Mouse (Mus musculus) liver, embryonic 12.5 days (tissue): ENCODE data around the gene Olfr9. TPM values are rescaled to one million over a fixed set of nuclear protein-coding genes. Genes with fewer than 3 reads are reported as not detected.
"Not testable (repeated sequence)": the region's sequence is repeated elsewhere in the genome, so short reads cannot be mapped to it uniquely, and the experiment has no call there.

Source experiments
- ATAC-seq: fragments of 200-750 bp; cut with Nextera tagmentation; 2 replicates; pipeline ENCODE4 v1.8.0; 2017; ENCODE audit warnings: moderate number of reproducible peaks, mild to moderate bottlenecking, moderate library complexity
- H3K27ac ChIP-seq: fragments of 300-500 bp; sonication (generic); 2 replicates; pipeline ENCODE4 v1.5.1; 2016; ENCODE audit warnings: mild to moderate bottlenecking
- H3K27me3 ChIP-seq: fragments of 300-500 bp; sonication (generic); replicated peaks from 2 replicates; pipeline ENCODE4 v1.6.1; 2016; ENCODE audit warnings: mild to moderate bottlenecking, moderate library complexity
- H3K36me3 ChIP-seq: fragments of 300-500 bp; sonication (generic); 2 replicates; pipeline ENCODE4 v1.6.1; 2016; ENCODE audit warnings: mild to moderate bottlenecking, moderate library complexity
- H3K4me1 ChIP-seq: fragments of 300-500 bp; sonication (generic); 2 replicates; pipeline ENCODE4 v1.6.1; 2016
- H3K4me2 ChIP-seq: fragments of 300-500 bp; sonication (generic); 2 replicates; pipeline ENCODE4 v1.6.1; 2016; ENCODE audit warnings: mild to moderate bottlenecking, moderate library complexity
- H3K4me3 ChIP-seq: fragments of 300-500 bp; sonication (generic); 2 replicates; pipeline ENCODE4 v1.5.1; 2016; ENCODE audit warnings: mild to moderate bottlenecking, moderate library complexity
- H3K9ac ChIP-seq: fragments of 300-500 bp; sonication (generic); 2 replicates; pipeline ENCODE4 v1.6.1; 2016; ENCODE audit warnings: mild to moderate bottlenecking, moderate library complexity
- H3K9me3 ChIP-seq: fragments of 300-500 bp; sonication (generic); replicated peaks from 2 replicates; pipeline ENCODE4 v1.6.1; 2016; ENCODE audit warnings: mild to moderate bottlenecking, moderate library complexity
- WGBS: fragments of 180-500 bp; shearing (Covaris S2); methylation state at CpG from one replicate; pipeline ENCODE4 v1.1.7; 2016; ENCODE audit not compliant: insufficient replicate concordance; 5-methylcytosine and 5-hydroxymethylcytosine counted together
- polyA plus RNA-seq: library from polyadenylated mRNA; unstranded; fragments of >200 nt; fragmentation: Nextera tagmentation; extraction: Ambion mirVana; gene quantifications from 2 replicates; pipeline ENCODE4 v1.2.1, GENCODE M21; 2016

Olfr9 gene
- polyA plus RNA-seq, result not detected in 2 replicates

DNA sequence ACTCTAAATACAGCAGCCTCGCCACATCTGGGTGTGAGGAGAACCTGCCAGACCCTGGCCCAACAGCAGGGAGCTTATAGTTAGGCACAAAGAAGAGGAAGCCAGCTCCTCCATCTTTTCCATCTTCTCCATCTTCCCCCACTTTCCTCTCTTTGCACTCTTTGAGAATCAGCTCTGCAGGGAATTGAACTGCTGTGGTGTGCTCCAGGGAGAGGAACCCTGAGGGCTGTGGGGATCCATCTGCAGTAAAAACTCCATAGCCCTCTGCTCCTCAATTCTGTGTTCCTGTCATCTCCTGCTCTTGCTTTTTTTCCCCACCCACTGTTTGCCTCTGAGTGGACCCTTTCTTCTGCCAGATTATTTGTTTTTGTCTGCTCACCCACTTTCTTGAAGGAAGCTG, at the start of gene Olfr9:
Gene Olfr9, plus strand, starts transcription at position 301 of the 400 bp plus-strand sequence.
- H3K27ac ChIP-seq, H3K27me3 ChIP-seq, H3K9me3 ChIP-seq, H3K9ac ChIP-seq, ATAC-seq, H3K4me3 ChIP-seq, H3K36me3 ChIP-seq, H3K4me1 ChIP-seq, H3K4me2 ChIP-seq: not testable (repeated sequence)
- 50% methylated on average over 1 of the region's 1 CpGs for WGBS

DNA sequence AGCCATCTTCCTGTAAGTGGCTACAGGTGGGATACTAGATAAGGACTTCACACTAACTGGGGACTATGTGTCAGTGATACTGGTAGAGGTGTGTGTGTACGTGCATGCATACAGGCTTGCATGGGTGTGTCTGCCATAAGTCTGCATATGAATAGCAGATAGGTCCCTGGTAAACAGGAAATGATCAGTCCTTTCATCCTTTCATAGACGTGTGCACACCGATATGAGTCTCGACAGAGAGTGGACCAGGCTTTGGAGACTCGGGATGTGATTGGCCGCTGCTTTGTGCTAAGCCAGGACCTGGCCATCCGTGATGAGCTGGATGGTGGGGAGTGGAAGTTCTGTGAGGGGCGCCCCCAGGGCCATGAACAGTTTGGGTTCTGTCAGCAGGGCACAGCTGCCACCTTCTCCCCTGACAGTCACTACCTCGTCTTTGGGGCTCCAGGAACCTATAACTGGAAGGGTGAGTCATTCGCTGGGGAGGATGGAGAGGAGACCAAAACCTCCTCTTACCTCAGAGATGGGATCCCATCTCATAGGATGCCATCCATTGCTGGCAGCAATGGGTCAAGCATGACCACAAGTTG, 48.7 kb upstream of the Olfr9 start:
- no peak overlapping the region for H3K4me2 ChIP-seq
- no peak for ATAC-seq
- peaks cover 52% of the 10 kb centered on the region for H3K27me3 ChIP-seq
- no peaks in the 10 kb centered on the region for H3K36me3 ChIP-seq
- no peak overlapping the region for H3K4me3 ChIP-seq
- no peaks in the 10 kb centered on the region for H3K4me1 ChIP-seq
- WGBS, result 61% methylated on average over 10 of the region's 10 CpGs
- H3K9me3 ChIP-seq, result no peaks in the 10 kb centered on the region
- H3K9ac ChIP-seq, result no peak overlapping the region
- no peak overlapping the region for H3K27ac ChIP-seq

DNA sequence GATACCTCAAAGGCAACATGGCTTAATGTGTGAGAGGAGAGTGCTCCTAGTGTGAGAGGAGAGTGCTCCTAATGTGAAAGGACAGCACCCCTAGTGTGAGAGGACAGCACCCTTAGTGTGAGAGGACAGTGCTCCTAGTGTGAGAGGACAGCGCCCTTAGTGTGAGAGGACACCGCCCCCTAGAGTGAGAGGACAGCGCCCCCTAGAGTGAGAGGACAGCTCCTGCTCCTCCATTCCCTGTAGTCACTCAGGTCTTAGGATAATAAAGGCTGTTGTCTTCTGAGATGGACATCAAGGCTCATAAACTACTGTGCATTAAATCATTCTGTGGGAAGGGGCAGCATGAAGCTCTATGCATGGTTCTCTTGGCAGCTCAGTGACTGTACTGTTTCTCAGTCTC, 43.6 kb upstream of the Olfr9 start:
- peak; percentile 34; the same call in 1 of the 2 replicates for ATAC-seq
- 20% methylated on average over 3 of the region's 3 CpGs for WGBS
- Histone ChIP-seq H3K9ac (no peak overlapping the region), H3K4me2 (no peak overlapping the region), H3K27ac (no peak overlapping the region), H3K27me3 (peaks cover 45% of the 10 kb centered on the region), H3K4me3 (no peak overlapping the region), H3K9me3 (0 out of 2 replicates have a peak, but pooled peaks cover 3% of the 10 kb centered on the region), H3K4me1 (no peaks in the 10 kb centered on the region), H3K36me3 (no peaks in the 10 kb centered on the region)

DNA sequence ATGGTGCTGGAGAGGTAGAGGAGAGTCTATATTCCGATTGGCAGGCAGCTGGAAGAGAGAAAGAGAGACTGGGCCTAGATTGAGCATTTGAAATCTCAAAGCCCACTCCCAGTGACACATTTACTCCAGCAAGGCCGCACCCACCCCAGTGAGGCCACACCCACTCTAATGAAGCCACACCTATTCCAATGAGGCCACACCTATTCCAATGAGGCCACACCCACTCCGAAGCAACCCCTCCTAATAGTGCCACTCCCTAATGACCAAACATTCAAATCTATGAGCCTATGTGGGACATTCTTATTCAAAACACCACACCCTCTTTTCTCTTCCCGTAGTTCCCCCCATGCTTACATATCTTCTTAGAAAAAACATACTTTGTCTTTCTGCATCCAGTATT, 41.7 kb upstream of the Olfr9 start:
- peaks cover 39% of the 10 kb centered on the region for H3K27me3 ChIP-seq
- no peak overlapping the region for H3K4me3 ChIP-seq
- 71% methylated on average over 4 of the region's 4 CpGs for WGBS
- no peak overlapping the region for H3K9ac ChIP-seq
- H3K4me1 ChIP-seq, result no peaks in the 10 kb centered on the region
- no peaks in the 10 kb centered on the region for H3K36me3 ChIP-seq
- 0 out of 2 replicates have a peak, but pooled peaks cover 3% of the 10 kb centered on the region for H3K9me3 ChIP-seq
- ATAC-seq, result no peak
- no peak overlapping the region for H3K27ac ChIP-seq
- H3K4me2 ChIP-seq, result no peak overlapping the region

DNA sequence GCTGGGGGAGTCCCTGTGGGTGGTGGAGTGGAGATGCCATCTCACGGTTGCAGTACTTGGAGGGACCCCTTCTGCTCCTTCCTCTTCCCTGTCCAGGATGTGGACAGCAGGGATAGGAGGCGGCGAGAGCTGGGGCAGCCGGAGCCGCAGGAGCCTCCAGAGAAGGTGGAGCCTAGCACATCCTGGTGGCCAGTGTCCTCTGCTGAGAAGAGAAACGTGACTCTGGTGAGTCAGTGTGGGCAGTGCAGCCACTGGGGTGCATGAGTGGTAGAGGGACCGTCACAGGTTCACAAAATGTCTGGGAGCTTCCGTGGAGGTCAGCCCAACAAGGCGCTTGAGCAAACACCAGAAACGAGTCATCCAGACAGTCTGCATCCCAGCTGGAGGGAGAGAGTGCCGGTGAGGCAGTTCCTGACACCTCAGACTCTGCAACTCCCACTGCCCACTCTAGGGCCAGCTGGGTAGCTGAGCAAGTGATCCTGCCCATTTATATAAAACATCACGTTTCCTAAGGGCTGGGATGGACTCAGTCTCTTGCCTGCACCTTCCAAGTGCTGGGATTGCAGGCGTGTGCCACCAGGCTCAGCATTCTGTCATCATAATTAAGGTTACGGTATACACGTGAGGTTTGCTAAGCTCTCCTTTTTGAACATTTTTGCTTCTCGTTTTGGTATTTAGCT, 38.9 kb upstream of the Olfr9 start:
- WGBS, result 46% methylated on average over 16 of the region's 16 CpGs

DNA sequence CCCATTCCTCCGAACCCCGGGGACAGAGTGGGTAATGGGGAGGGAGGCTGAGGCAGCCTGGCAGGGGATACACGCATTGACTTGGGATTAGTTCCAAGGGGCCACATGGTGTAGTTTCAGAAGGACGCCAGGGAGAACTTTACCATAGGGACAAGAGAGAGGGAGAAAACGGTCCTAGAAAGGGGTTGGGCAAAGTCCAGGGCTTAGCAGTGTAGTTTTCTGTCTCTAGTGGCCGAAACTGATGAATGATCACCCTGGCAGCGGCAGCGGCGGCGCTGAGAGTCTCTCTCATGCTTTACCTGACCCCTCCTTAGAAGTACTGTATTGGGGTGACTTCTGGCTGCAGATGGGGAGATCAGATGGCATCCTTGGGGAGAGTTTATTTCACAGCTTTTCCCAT, 30.9 kb upstream of the Olfr9 start:
- no peak overlapping the region for H3K4me2 ChIP-seq
- H3K27me3 ChIP-seq, result peaks cover 42% of the 10 kb centered on the region
- no peak overlapping the region for H3K9ac ChIP-seq
- no peak for ATAC-seq
- no peaks in the 10 kb centered on the region for H3K4me1 ChIP-seq
- no peaks in the 10 kb centered on the region for H3K36me3 ChIP-seq
- H3K4me3 ChIP-seq, result no peak overlapping the region
- 64% methylated on average over 10 of the region's 10 CpGs for WGBS
- no peak overlapping the region for H3K27ac ChIP-seq
- no peaks in the 10 kb centered on the region for H3K9me3 ChIP-seq

More for the DNA sequence above, 38.9 kb upstream of the Olfr9 start:
- no peak overlapping the region for H3K4me2 ChIP-seq
- no peak for ATAC-seq
- no peak overlapping the region for H3K4me3 ChIP-seq
- no peak overlapping the region for H3K9ac ChIP-seq
- H3K4me1 ChIP-seq, result no peaks in the 10 kb centered on the region
- H3K36me3 ChIP-seq, result no peaks in the 10 kb centered on the region
- H3K27ac ChIP-seq, result no peak overlapping the region
- peaks cover 25% of the 10 kb centered on the region for H3K27me3 ChIP-seq
- H3K9me3 ChIP-seq, result 0 out of 2 replicates have a peak, but pooled peaks cover 3% of the 10 kb centered on the region

DNA sequence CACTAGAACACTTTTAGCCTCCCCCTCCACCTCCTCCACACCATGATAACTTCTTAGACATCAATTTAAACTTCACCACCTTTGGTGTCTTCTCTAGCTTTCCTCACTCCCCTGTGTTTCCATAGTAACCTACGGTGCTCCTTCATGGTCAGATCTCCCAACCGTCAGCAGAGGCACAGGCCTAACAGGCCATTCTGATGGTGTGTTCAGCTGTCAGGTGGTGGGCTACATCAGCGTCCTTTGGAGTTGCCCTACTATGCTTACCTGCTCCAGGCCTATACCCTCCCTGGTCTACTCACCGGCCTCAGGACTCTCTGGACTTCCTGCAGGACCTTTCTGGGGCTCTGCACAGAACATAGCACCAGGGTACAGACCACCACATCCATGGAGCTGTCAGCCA, 29.1 kb upstream of the Olfr9 start:
- H3K36me3 ChIP-seq, result no peaks in the 10 kb centered on the region
- no peak overlapping the region for H3K4me3 ChIP-seq
- no peaks in the 10 kb centered on the region for H3K9me3 ChIP-seq
- H3K27ac ChIP-seq, result no peak overlapping the region
- peaks cover 39% of the 10 kb centered on the region for H3K27me3 ChIP-seq
- ATAC-seq, result peak; percentile 28; the same call in 1 of the 2 replicates
- no peak overlapping the region for H3K4me2 ChIP-seq
- no peak overlapping the region for H3K9ac ChIP-seq
- H3K4me1 ChIP-seq, result no peaks in the 10 kb centered on the region
- WGBS, result 63% methylated on average over 4 of the region's 4 CpGs

DNA sequence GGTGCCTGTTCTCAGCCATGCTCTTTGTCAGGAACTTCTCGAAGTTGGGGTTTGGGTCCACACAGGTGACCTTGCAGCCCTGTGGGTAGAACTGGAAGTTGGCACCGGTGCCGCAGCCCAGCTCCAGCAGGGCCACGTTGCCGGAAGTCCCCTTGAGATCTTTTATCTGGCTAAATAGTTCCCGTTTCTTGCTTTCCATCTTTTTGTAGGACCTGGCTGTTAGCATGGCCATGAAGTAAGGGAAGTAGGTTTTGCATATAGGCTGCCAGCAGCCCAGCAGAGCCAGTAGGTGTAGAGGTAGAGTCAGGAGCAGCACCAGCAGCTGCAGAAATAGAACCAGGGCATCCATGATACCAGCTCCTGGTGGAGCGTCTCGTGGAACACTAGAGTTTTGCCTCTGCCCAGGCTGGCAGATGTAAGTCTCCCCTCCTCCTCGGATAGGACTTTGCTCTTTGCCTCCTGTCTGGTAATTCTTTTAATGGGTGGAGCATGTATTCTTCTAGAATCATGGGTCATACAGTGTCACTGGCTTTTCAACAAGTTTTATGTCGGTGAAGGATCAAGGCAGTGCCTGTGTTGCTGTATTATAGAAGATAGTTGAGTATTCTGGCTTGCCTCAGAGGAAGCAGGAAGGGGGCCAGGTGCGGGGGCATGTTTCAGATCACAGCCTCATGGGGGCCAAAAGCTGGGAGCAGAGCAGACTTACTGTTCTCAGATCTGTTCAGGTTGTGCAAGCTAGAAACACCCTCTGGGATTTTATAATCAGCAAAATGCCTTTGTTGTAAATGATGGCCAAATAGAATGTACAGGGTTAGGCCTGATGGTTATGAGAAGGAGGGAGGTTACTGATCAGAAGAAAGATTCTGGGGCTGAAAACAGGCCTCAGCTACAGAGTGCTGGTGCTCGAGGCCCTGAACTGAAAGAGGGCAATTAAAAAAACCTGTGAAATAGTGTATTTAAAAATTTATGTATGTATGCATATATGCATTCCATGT, 28.3 kb upstream of the Olfr9 start, which contains the start of gene Mettl7b:
Gene Mettl7b, minus strand, starts transcription at position 399 of the 995 bp plus-strand sequence.
- Histone ChIP-seq H3K36me3 (no peaks in the 10 kb centered on the region), H3K27ac (no peak within 1 kb of the TSS), H3K4me1 (no peaks in the 10 kb centered on the region), H3K4me3 (no peak within 1 kb of the TSS), H3K4me2 (no peak within 1 kb of the TSS), H3K9me3 (no peaks in the 10 kb centered on the region), H3K9ac (no peak within 1 kb of the TSS), H3K27me3 (peaks cover 35% of the 10 kb centered on the region)
- WGBS, result 56% methylated on average over 12 of the region's 12 CpGs
- no peak for ATAC-seq

DNA sequence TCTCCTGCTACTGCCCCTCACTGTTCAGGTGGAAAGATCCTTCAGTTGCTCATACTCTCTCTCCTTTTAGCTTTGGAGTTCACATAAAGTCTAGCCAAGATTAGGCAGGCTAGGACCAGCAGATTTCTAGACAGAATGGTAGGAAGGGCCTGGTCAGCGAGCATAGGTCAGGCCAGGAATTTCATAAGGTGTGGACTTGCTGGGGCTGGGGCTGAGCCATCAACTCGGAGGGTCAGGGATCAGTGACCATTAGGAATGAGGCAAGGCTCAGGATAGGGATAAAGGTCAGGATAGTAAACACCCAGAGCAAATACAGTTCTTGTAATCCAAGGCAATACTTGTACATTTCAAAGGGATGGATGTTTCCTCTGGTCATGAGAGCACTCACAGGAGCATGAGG, 24.3 kb upstream of the Olfr9 start:
- Histone ChIP-seq H3K27me3 (peaks cover 24% of the 10 kb centered on the region), H3K36me3 (no peaks in the 10 kb centered on the region), H3K9ac (no peak overlapping the region), H3K27ac (no peak overlapping the region), H3K4me1 (no peaks in the 10 kb centered on the region), H3K4me2 (no peak overlapping the region), H3K4me3 (no peak overlapping the region), H3K9me3 (no peaks in the 10 kb centered on the region)
- ATAC-seq, result peak; percentile 80
- 43% methylated on average over 2 of the region's 2 CpGs for WGBS

DNA sequence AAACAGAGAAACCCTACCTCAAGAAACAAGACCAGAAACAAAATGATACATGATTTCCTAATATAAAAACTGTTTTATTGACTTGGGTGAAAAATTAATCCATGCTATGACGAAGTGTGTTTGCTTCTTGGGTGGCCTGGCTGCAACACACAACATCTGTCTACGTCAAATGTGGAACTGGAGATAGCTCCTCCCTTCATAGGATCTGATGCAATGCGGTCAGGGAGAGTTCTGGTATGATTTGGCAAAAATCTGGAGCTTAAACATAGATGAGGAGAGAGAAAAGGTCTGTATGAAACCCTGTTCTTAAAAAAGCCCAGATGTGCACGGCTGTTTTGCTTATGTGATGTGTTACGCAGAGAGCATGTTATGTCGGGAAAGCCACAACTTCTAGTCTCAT, 23.4 kb upstream of the Olfr9 start:
- H3K4me2 ChIP-seq, result no peak overlapping the region
- ATAC-seq, result no peak
- WGBS, result 61% methylated on average over 6 of the region's 6 CpGs
- no peaks in the 10 kb centered on the region for H3K36me3 ChIP-seq
- H3K4me1 ChIP-seq, result no peaks in the 10 kb centered on the region
- H3K27me3 ChIP-seq, result peaks cover 25% of the 10 kb centered on the region
- H3K4me3 ChIP-seq, result no peak overlapping the region
- H3K9ac ChIP-seq, result no peak overlapping the region
- no peak overlapping the region for H3K27ac ChIP-seq
- H3K9me3 ChIP-seq, result no peaks in the 10 kb centered on the region

DNA sequence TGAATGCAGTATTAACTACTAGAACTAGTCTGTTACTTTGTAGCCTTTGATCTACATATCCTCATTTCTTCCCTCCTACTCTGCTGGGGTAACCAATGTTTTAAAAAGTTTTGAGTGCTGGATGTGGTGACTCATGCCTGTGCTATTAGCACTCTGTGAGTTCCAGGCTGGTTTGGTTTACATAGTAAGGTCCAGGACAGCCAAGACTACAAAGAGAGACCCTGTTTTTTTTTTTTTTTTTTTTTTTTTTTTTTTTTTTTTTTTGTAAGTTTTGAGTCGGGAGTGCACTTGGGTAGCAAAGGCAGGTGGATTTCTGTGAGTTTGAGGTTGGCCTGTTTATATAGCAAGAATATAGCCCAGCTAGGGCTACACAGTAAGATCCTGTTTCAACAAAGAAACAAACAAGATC, 20.9 kb upstream of the Olfr9 start:
- Histone ChIP-seq H3K27me3 (peaks cover 21% of the 10 kb centered on the region), H3K27ac (no peak overlapping the region), H3K4me2 (no peak overlapping the region), H3K4me3 (no peak overlapping the region), H3K9me3 (no peaks in the 10 kb centered on the region), H3K9ac (no peak overlapping the region), H3K4me1 (no peaks in the 10 kb centered on the region), H3K36me3 (no peaks in the 10 kb centered on the region)
- WGBS, result 32% methylated on average over 1 of the region's 1 CpGs
- no peak for ATAC-seq
